Mouse (Mus musculus) kidney, postnatal 36 days (tissue): ENCODE measurements at regions not wholly inside any gene's neighbourhood (a gene's known extent, or its start where the extent isn't known, plus 50 kb on each side); places are given as distances from the start of the nearest gene placed in this dataset.
A peak's percentile ranks its signal among the peaks of the same experiment; 100 is the strongest.

Experiments used
- DNase-seq, 2 experiments: peaks; one replicate each; pipeline ENCODE4 v3.0.0; 2021 to 2022; ENCODE audit warnings: mixed read lengths in 2 of 2

DNA sequence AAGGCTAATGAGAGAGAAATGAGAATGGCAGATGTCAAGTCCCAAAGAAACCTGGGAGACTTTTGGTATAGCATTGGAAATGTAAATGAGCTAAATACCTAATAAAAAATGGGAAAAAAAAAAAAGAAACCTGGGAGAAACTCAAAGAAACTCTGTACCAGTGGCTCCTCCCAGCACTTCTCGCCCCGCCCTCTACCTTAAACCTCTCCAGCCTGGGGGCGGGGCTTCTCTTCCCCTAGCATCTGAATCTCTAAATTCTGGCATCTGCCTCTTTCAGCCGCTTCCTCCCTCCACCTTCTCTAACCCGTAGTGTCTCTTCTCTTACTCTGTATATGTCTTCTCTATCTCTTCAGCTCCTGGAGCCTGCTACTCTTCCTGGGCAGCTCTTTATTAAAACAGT, 53.2 kb downstream of the Gpr6 start:
- DNase-seq = no peak

DNA sequence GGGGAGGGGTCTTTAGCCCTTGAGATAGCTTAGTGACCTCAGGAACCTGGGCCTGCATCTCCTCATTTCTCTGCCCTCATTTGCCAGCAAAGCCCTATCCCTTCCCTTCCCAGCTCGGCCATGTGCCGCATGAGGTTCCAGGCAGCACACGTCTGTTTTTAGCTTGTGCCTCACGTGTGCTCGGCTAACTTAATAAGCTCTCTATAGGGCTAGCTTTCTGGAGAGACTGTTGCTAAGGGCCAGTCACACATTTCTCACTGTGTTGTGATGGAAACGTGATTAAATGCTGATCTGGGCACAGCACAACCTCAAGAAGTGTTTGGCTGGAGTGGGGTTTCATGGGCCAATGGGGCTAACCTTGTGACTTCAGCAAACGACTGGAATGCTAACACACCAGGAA, 55.5 kb downstream of the Gpr6 start:
- no peak for DNase-seq

GRCm38 (mm10) chr10:41015654-41016053, 56.4 kb downstream of the Gpr6 start:
- DNase-seq = peak; percentile 38 to 78

DNA sequence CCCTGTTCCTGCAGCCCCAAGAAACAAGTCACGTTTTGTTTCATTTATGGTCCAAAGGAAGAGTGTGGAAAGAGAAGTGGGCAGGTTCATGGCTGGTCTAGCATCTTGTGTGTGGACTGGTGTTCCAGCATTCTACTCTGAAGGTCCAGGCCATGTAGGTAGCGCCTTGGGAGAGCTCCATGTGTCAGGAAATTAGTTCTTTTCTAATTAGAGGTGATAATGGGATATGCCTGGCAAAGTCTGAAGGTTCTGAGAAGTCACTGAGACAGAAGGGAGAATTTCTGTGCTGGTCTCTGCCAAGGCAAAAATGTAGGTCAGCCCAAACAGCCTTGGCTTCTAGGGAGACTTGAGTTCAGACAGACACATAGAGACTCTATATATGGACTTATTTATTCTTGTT, 61.5 kb downstream of the Gpr6 start:
- no peak for DNase-seq

GRCm38 (mm10) chr10:41007866-41008265, 64.2 kb downstream of the Gpr6 start:
- DNase-seq = no peak

DNA sequence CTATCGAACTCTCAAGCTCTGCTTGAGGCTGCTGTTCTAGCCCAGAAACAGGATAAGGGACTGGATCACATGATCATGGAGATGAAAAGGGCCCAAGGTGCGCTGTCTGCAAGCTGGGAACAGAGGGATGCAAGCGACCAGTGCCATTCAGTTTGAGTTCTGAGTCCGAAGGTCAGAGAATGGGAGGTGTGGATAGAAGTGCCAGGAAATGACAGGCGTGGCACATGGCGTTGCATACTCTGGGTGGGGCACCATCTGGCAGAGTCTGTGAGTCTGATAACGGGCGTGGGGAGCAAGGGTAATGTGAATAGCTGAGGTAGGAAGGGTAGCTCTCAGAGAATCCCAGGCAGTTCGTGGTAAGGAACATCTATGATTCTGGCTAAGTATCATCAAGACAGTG, 65.5 kb downstream of the Gpr6 start:
- DNase-seq = no peak

GRCm38 (mm10) chr10:41005776-41006175, 66.3 kb downstream of the Gpr6 start:
- no peak for DNase-seq

DNA sequence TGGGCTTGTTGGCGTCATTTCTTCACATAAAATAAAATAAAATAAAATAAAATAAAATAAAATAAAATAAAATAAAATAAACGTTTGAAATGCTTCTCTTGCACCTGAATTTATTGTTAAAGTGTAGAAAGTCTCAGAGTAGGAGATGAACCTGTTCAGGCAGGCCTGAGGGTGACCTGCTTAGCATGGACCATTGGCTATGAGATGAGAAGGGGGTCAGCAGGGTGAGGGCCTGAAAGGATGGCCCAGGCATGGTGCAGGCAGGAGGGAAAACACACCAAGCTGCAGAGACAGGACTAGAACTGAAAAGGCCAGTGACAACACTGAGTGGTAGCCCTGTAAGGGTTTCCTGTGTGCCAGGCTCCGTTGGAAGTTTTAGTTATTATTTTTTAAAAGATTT, 67.3 kb downstream of the Gpr6 start:
- no peak for DNase-seq

DNA sequence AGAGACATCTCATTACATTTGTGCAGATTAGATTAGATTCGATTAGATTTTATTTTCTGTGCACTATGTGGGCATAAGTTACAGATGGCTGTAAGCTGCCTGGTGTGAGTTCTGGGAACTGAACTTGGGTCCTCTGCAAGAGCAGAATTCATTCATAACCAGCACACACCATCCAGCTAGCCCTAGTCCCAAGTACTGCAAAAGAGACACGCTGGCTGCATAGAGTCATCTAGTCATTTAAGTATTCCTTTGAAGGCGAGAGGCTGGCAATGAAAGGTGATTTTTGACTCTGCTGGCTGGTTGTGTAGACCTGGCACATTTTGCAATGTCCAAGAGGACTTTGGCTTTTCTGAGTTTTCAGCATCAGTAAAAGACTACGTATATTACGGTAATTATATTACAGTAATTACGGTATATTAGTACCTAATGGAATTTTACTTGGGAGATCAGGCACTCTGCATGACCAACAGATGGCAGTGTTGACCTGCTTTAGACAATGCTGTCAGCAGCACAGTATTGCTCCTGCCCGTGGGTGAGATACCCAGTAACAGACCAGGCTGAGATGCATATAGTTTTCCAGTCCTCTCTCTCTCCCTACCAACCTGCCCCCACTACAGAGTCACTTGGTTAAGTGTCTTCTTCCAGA, 67.9 kb downstream of the Gpr6 start:
- DNase-seq = peak; percentile 72 to 75

DNA sequence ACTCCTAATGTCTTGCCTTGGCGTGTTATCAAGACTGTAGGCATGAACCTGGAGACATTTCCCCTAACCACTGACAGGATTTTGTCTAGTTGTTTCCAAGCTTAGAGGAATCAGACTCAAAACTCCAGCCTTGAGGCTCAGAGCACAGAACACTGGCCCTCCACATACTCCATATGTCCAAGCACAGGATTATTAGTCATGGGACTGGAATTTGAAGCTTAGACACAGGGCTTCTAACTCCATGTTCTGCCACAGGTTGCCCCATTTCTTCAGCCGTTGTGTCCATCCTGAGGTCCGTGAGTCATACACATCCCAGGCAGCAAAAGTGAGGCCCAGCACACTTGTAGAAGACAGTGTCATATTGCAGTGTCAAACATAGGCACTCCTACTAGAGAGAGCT, 68.9 kb downstream of the Gpr6 start:
- no peak for DNase-seq

- no peak for DNase-seq
These were observed 71.1 kb downstream of the Gpr6 start for GRCm38 (mm10) chr10:41000965-41001364.

GRCm38 (mm10) chr10:40999486-40999885, 72.6 kb downstream of the Gpr6 start:
- no peak for DNase-seq

- no peak for DNase-seq
These were observed 73.3 kb downstream of the Gpr6 start for GRCm38 (mm10) chr10:40998799-40999198.

DNA sequence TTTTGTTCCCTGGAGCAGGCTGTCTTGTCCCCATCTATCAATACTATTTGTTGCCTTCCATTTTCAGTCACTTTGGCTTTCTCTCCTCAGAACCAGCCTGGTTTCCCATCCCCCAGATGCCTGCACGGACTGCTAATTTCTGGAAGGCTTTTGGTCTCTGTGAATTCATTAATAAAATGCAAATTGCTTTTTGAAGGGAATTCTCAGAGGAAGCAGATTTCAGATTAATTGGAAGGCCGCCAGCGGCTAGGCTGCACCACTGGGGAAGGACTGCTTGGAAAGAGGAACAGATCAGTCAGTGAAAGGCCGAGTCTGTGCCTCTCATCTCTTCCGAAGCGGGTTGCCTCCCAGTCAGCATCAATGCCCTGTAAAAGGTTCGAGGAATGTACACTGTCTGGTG, 73.8 kb downstream of the Gpr6 start:
- peak; percentile 4 to 48 for DNase-seq

DNA sequence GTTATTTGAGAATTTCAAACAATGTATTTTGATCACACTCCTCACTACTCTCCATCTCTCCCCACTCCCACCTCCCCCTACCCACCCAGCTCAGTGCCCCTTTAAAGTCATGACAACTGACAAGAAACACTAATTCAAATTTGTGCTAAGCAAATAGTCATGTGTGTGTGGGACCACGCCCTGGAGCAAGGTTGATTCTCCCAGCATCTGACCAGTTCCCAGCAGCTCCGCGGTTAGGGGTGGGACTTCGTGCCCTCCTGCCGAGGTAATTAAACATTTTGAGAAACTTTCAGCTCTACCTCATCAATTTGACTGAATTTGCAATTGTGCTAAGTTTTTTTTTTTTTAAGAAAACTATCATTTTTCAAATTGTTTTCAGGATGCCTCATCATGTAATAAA, 74.5 kb downstream of the Gpr6 start:
- no peak for DNase-seq
